In genomic region chr12:102129508-102130030, GRCm38 (mm10) we compare ENCODE assay signal across 8 mouse cellular contexts. TPM values are rescaled to one million over a fixed set of nuclear protein-coding genes. Genes with fewer than 3 reads are reported as not detected.
DNase-seq lines count a peak whose midpoint lies in the region; ATAC-seq and TF ChIP-seq lines count a peak whose summit lies in the region.

No protein-coding gene starts in this region.

- H3K9me3 ChIP-seq in lung, embryonic 14.5 days (ENCODE audit: low read depth, low read length) = no peaks in the 10 kb centered on the region
- H3K9me3 ChIP-seq in forebrain, embryonic 13.5 days (replicated peaks) = no peaks in the 10 kb centered on the region
- no peaks in the 10 kb centered on the region for H3K9me3 ChIP-seq in limb, embryonic 10.5 days (replicated peaks)
- no peaks in the 10 kb centered on the region for H3K9me3 ChIP-seq in neural tube, embryonic 15.5 days (replicated peaks)

- H3K27ac ChIP-seq in lung, embryonic 14.5 days (ENCODE audit: low read depth) = no peak overlapping the region
- H3K27ac ChIP-seq in forebrain, embryonic 13.5 days = no peak overlapping the region
- no peak overlapping the region for H3K27ac ChIP-seq in limb, embryonic 10.5 days
- H3K27ac ChIP-seq in neural tube, embryonic 15.5 days (replicated peaks) = no peak overlapping the region

- H3K27me3 ChIP-seq in lung, embryonic 14.5 days (ENCODE audit: insufficient read depth, low read length) = peaks cover 47% of the 10 kb centered on the region
- peaks cover 67% of the 10 kb centered on the region for H3K27me3 ChIP-seq in forebrain, embryonic 13.5 days
- peaks cover 79% of the 10 kb centered on the region for H3K27me3 ChIP-seq in limb, embryonic 10.5 days (ENCODE audit: low read depth, poor library complexity, severe bottlenecking)
- peaks cover 47% of the 10 kb centered on the region for H3K27me3 ChIP-seq in neural tube, embryonic 15.5 days (replicated peaks)

- no peak for TF ChIP-seq CTCF in lung, embryonic 14.5 days (IDR thresholded peaks at IDR 0.05; ENCODE audit: low read depth)

- 0 out of 2 replicates have a peak, but pooled peaks have one; percentile 9 for ATAC-seq in lung, embryonic 14.5 days (ENCODE audit: insufficient read depth)
- ATAC-seq in forebrain, embryonic 13.5 days = peak; percentile 25; the same call in 1 of the 2 replicates
- ATAC-seq in neural tube, embryonic 15.5 days (ENCODE audit: low FRiP score) = peak; percentile 23
- no peak for ATAC-seq in megakaryocyte-erythroid progenitor cell, adult 5-6 weeks (replicated peaks; ENCODE audit: low FRiP score, low TSS enrichment, poor library complexity, severe bottlenecking)

- H3K9ac ChIP-seq in lung, embryonic 14.5 days = peak overlapping the region; percentile 40; the same call in 1 of the 2 replicates
- peak overlapping the region; percentile 63 for H3K9ac ChIP-seq in forebrain, embryonic 13.5 days
- peak overlapping the region; percentile 56 for H3K9ac ChIP-seq in neural tube, embryonic 15.5 days (replicated peaks)

- H3K36me3 ChIP-seq in lung, embryonic 14.5 days (ENCODE audit: insufficient read depth) = no peaks in the 10 kb centered on the region
- H3K36me3 ChIP-seq in forebrain, embryonic 13.5 days (ENCODE audit: poor library complexity, severe bottlenecking) = no peaks in the 10 kb centered on the region
- no peaks in the 10 kb centered on the region for H3K36me3 ChIP-seq in limb, embryonic 10.5 days
- no peaks in the 10 kb centered on the region for H3K36me3 ChIP-seq in neural tube, embryonic 15.5 days

- peak overlapping the region; percentile 53 for H3K4me3 ChIP-seq in lung, embryonic 14.5 days (ENCODE audit: low read depth, low read length)
- H3K4me3 ChIP-seq in forebrain, embryonic 13.5 days = peak overlapping the region; percentile 56
- H3K4me3 ChIP-seq in limb, embryonic 10.5 days = peak overlapping the region; percentile 58
- H3K4me3 ChIP-seq in neural tube, embryonic 15.5 days (replicated peaks) = peak overlapping the region; percentile 56

- 3% methylated on average over 14 of the region's 14 CpGs for WGBS in lung, embryonic 14.5 days
- under 1% methylated on average over 14 of the region's 14 CpGs for WGBS in forebrain, embryonic 13.5 days
- WGBS in limb, embryonic 10.5 days = 4% methylated on average over 14 of the region's 14 CpGs
- under 1% methylated on average over 14 of the region's 14 CpGs for WGBS in neural tube, embryonic 15.5 days

- H3K4me1 ChIP-seq in lung, embryonic 14.5 days (ENCODE audit: insufficient read depth) = 0 out of 2 replicates have a peak, but pooled peaks cover 5% of the 10 kb centered on the region
- H3K4me1 ChIP-seq in forebrain, embryonic 13.5 days = peaks cover 28% of the 10 kb centered on the region
- peaks cover 21% of the 10 kb centered on the region for H3K4me1 ChIP-seq in limb, embryonic 10.5 days
- peaks cover 31% of the 10 kb centered on the region for H3K4me1 ChIP-seq in neural tube, embryonic 15.5 days

- peak overlapping the region; percentile 99 for H3K4me2 ChIP-seq in lung, embryonic 14.5 days
- peak overlapping the region; percentile 99 for H3K4me2 ChIP-seq in forebrain, embryonic 13.5 days
- peak overlapping the region; percentile 100 for H3K4me2 ChIP-seq in neural tube, embryonic 15.5 days

- peak; percentile 13 for DNase-seq in lung, embryonic 14.5 days
- no peak for DNase-seq in lung, postnatal 10 days
- no peak for DNase-seq in limb, embryonic 10.5 days (ENCODE audit: low spot score)
- DNase-seq in testis, postnatal 10 days (ENCODE audit: low spot score) = no peak
- no peak for DNase-seq in adrenal gland, postnatal 4 days (ENCODE audit: low spot score in 2 of 2)

RNA-seq across cellular contexts. Expression of gene Slc24a4, which starts 1.0 kb away (rescaled TPM):
- 0.89 and 1.1 TPM in 2 replicates for polyA plus RNA-seq in lung, embryonic 14.5 days (2014; fragmentation: Nextera tagmentation; extraction: Ambion mirVana)
- 0.32 and 0.50 TPM in 2 replicates for polyA plus RNA-seq in forebrain, embryonic 13.5 days (2015; fragmentation: Nextera tagmentation; extraction: Ambion mirVana)
- not detected in 2 replicates for polyA plus RNA-seq in limb, embryonic 10.5 days (2016; fragmentation: Nextera tagmentation; extraction: Ambion mirVana)
- polyA plus RNA-seq in neural tube, embryonic 15.5 days (2015; fragmentation: Nextera tagmentation; extraction: Ambion mirVana) = 2.7 and 2.8 TPM in 2 replicates
- not detected in 2 replicates for total RNA-seq in megakaryocyte-erythroid progenitor cell, adult 5-6 weeks (2014; fragmentation: Nextera tagmentation)
- total RNA-seq in megakaryocyte-erythroid progenitor cell, adult 5-6 weeks (2017) = not detected in 2 replicates
- under 1 TPM; 0.48 to 0.93 TPM for total RNA-seq in adrenal gland, postnatal 4 days (2021)
